Mouse (Mus musculus) embryonic fibroblast, embryonic 13.5 days (primary cell): Measurements from ENCODE around the gene Ggact. TPM values are rescaled to one million over a fixed set of nuclear protein-coding genes. Genes with fewer than 3 reads are reported as not detected.

Experiments used
- H3K27ac ChIP-seq: 2 replicates; pipeline ENCODE4 v1.5.1; 2012; ENCODE audit warnings: low read length, control low read depth, inconsistent platforms; ENCODE audit not compliant: insufficient read depth
- H3K4me1 ChIP-seq: 2 replicates; pipeline ENCODE4 v1.6.1; 2011; ENCODE audit warnings: low read length; ENCODE audit not compliant: control insufficient read depth, insufficient read depth
- H3K4me3 ChIP-seq: 2 replicates; pipeline ENCODE4 v1.5.1; 2011; ENCODE audit warnings: mild to moderate bottlenecking, control low read depth, low read length; ENCODE audit not compliant: insufficient read depth
- CTCF ChIP-seq: IDR thresholded peaks from 2 replicates; pipeline ENCODE4 v1.5.1; 2011; ENCODE audit warnings: mild to moderate bottlenecking, control low read depth, low read length, moderate library complexity, borderline replicate concordance; ENCODE audit not compliant: insufficient read depth
- POLR2A ChIP-seq: IDR thresholded peaks from 2 replicates; pipeline ENCODE4 v1.6.1; 2011; ENCODE audit warnings: low read depth, mild to moderate bottlenecking, control low read depth, low read length, moderate library complexity
- polyA plus RNA-seq: library from polyadenylated mRNA; stranded (reverse); fragments of >200 nt; gene quantifications from 2 replicates; pipeline ENCODE4 v1.2.4, GENCODE M21; 2011; ENCODE audit warnings: low read depth; ENCODE audit not compliant: missing spikeins, insufficient read length

Ggact gene
- polyA plus RNA-seq, 1 experiment, result 26.6 TPM

DNA sequence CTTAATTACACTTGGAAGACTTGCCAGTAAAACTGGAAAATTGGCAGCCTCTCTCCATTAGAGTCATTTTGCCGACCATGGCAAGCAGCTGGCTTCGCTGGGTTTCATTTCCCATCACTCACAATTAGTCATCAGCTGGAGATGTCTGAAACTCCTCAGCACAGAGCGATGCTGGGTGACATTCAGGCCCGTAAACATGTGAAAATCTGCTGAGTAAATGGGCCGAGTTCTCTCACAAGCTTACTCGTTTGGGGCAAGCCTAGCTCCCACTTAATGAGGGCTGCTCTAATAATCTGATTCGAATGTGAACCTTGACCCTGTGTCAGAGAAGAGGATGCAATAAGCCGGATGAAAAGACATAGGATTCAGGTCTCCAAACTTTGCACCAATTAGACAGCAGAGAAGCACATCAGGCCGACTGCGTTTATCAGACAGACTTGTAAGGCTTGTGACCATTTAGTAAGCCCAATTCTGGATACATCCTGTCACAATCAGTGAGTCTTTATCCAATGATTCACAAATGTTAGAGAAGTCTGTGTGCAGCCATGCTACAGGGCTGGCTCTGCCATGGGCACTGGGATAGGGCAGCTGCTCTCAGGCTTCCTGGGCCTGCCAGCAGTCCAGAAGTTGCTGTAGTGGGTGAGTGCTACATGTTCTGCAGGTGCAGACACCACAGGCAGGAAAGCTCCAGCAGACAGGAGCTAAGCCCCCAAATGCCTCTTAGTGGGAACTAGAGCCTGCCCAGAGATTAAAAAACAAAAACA is 29.6 kb downstream of the Ggact start:
- no peak overlapping the region for H3K4me3 ChIP-seq
- peak overlapping the region; percentile 93 for H3K27ac ChIP-seq
- no peak for TF ChIP-seq POLR2A
- no peak for TF ChIP-seq CTCF
- peaks cover 11% of the 10 kb centered on the region for H3K4me1 ChIP-seq

DNA sequence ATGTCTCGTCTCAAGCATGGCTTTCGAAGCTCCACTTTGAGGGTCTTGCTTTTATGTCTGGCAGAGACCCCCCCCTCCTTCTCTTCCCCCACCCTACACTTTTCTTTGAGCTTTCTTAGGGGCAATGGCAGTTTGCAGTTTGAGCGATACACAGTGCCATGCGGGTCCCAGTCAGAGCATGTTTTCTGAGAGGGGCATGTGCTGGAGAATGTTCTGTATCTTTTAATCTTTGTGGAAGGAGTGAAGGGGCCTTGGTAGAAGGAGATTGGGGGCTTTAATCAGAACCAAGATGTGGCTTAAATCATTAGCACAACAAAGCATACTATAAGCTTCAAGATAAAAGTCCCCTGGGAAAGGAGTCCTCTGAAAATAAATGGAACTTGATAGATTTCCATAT is 30.1 kb downstream of the Ggact start:
- peak overlapping the region; percentile 39; the same call in 1 of the 2 replicates for H3K27ac ChIP-seq
- peaks cover 11% of the 10 kb centered on the region for H3K4me1 ChIP-seq
- H3K4me3 ChIP-seq, result no peak overlapping the region
- no peak for TF ChIP-seq CTCF
- TF ChIP-seq POLR2A, result no peak

DNA sequence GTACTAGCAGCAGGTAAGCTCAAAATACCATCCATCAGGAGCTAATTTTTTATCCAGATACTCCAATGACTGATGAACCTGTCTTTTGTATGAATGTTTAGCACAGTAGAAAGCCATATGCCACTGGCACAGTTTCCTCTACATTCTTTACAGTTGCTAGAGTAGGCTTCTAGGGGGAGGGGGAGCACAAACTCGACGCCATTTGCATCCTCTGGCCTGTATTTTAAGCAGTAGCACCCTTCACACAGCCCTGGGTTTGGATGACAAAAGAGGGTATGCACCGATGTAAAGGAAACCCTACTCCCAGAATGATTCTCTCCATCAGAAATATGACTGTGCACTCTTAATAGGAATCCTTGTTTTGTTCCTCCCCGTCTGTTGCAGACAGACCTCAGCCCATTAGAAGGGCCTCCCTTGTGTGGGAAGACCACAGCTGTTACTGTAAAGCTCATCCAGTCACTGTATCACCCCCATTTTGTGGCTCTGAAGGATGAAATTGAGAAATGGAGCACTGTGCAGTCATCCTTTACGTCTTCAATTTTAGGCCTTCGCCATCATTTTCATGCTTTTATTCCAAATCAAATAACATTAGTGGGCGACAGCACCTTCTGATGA is 30.7 kb downstream of the Ggact start:
- Histone ChIP-seq H3K27ac (no peak overlapping the region), H3K4me1 (peaks cover 11% of the 10 kb centered on the region), H3K4me3 (no peak overlapping the region)
- no peak for TF ChIP-seq POLR2A
- TF ChIP-seq CTCF, result no peak

GRCm38 (mm10) chr14:122882201-122882639 is 31.3 kb downstream of the Ggact start:
- Histone ChIP-seq H3K4me3 (no peak overlapping the region), H3K4me1 (peaks cover 11% of the 10 kb centered on the region)
- TF ChIP-seq CTCF (no peak), POLR2A (no peak)

GRCm38 (mm10) chr14:122881699-122882098 is 31.9 kb downstream of the Ggact start:
- Histone ChIP-seq H3K4me3 (no peak overlapping the region), H3K4me1 (peaks cover 11% of the 10 kb centered on the region), H3K27ac (no peak overlapping the region)
- TF ChIP-seq CTCF (no peak), POLR2A (no peak)

More at GRCm38 (mm10) chr14:122882201-122882639, 31.3 kb downstream of the Ggact start:
- H3K27ac ChIP-seq, result no peak overlapping the region

DNA sequence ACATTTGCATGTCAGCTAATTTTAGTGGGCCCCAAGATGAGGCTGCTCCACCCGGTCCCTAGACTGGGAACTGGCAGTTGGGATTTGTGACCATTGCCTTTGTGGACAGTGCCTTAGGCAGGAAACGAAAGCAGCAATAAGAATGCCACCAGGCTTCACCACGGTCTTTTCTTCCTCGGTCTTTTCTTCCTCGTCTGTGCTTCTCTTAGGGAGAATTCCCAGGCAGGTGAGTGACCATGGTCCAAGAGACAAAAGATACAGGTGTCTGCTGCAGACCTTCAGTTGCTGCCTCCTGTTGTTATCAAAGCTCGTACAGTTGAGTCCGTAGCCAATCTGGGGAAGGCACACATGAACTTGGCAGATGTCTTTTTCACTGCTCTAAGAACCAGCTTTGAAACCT is 33.3 kb downstream of the Ggact start:
- no peak overlapping the region for H3K27ac ChIP-seq
- H3K4me3 ChIP-seq, result no peak overlapping the region
- peaks cover 11% of the 10 kb centered on the region for H3K4me1 ChIP-seq
- TF ChIP-seq CTCF, result no peak

DNA sequence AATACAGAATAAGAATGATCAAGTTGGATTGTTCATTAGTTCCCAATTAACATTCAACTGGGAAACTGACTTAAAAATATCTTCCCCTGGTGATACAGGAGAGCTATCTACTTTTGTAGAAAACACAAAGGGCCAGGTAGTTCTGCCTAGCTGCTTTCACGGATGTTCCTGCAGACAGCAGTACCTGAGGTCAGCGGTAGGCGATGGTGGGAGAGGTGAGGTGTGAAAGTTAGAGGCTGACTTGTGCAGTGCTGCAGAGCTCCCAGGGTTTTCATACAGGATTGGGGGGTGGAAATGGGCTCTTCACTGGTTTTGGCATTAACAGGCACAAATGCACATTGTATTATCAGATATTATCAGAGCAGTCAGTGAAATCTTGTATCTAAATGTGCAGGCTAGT is 35.8 kb downstream of the Ggact start:
- Histone ChIP-seq H3K4me1 (no peaks in the 10 kb centered on the region), H3K4me3 (no peak overlapping the region), H3K27ac (no peak overlapping the region)
- TF ChIP-seq POLR2A, result no peak
- no peak for TF ChIP-seq CTCF

DNA sequence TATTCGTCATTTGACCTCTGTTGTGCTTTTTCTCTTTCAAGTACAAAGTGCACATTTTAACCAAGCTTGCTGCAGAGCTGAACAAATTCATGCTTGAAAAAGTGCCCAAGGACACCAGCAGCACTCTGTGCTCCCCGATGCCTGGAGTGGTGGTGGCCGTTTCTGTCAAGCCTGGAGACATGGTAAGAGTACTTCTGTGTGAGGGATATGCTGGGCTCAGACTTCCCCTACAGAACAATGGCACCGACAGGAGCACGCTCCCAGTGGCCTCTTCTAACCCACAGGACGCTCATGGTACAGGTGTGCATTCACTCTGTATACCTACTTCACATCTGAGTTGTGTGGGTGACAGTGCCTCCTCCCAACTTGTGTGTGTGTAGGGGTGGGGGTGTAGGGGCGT is 36.8 kb downstream of the Ggact start:
- H3K4me3 ChIP-seq, result no peak overlapping the region
- H3K27ac ChIP-seq, result no peak overlapping the region
- no peak for TF ChIP-seq POLR2A
- no peak for TF ChIP-seq CTCF
- 0 out of 2 replicates have a peak, but pooled peaks cover 3% of the 10 kb centered on the region for H3K4me1 ChIP-seq

DNA sequence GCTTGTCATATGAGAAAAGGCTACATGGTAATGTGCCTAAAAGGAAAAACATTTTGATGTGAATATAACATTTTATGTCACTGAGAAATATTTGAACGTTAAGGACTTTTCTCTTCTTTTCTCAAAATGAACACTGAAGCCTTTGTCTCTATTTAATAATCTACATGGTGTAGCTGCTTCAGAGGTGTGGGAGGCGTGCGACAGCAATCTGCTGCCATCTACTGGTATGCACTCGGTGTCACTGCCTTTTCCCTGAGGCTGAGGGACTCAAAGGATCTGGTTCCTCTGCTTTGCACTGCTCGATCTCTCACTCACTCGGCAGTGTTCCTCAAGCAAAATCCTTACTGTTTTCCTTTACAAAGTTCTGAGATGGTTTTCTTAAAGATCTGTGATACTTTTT is 37.4 kb downstream of the Ggact start:
- Histone ChIP-seq H3K4me1 (0 out of 2 replicates have a peak, but pooled peaks cover 3% of the 10 kb centered on the region), H3K27ac (no peak overlapping the region), H3K4me3 (no peak overlapping the region)
- TF ChIP-seq CTCF (peak; percentile 100), POLR2A (no peak)

DNA sequence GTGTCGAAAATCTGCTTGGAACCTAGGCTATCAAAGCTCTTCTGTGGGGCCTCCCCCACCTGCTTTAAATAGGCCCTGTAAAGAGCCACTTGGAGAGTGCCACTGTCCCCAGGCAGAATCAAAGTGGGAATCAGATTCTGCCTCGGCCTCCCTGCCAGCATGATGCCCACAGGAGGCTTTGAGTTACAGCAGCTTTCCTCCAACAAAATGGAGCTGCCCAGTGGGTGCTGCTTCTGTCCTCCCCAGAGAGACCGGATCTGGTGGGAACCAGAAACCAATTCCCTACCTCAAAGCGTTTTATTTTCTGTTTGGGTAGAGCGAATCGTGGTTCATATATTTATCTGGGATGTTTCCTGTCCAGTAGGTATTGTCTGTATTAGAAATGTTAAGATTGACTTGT is 37.9 kb downstream of the Ggact start:
- H3K4me3 ChIP-seq, result no peak overlapping the region
- TF ChIP-seq POLR2A, result no peak
- no peak for TF ChIP-seq CTCF
- H3K27ac ChIP-seq, result no peak overlapping the region
- 0 out of 2 replicates have a peak, but pooled peaks cover 3% of the 10 kb centered on the region for H3K4me1 ChIP-seq
